Mouse (Mus musculus): ENCODE data around the gene Wdr62. TPM values are rescaled to one million over a fixed set of nuclear protein-coding genes. Genes with fewer than 3 reads are reported as not detected.

Gene Wdr62
- 9.3 and 10.4 TPM in 2 replicates for polyA plus RNA-seq (2015; fragmentation: Nextera tagmentation; extraction: Ambion mirVana)

DNA sequence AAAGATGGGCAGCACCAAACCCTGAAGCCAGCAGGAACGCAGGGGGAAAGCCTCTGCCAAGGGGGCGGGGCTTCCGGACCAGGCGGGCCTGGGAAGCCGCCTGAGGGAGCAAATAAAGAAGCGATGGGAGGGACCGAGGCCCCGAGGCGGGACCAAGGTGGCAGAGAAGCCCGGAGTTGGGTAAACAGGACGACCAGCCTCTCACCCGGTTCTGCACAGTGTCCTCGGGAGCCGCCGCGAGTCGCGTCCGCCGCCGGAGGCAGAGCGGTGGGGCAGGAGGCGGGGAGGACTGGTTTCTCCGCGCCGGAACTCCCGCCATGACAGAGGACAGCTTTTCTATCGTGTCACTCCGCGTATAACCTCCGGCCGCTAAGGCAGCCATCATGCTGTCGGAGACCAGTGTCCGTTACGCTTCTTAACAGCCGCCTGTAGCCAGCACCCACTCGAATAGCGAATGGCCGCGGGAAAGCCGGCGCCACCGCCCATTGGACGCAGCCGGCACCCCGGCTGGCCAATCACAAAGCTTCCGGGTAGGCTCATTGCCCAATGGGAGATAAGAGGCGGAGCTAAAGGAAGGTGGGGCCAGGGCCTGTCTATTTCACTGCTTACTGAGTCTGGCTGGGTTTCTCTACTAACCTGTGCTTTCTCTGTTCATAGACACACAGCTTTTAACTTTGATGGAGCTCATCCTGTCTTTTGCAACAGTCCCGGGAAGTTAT lies at the start of gene Wdr62, which contains the start of gene Thap8:
Gene Wdr62 (minus strand): TSS at position 469 of the 719 bp plus-strand sequence.
Gene Thap8 (plus strand): TSS at position 144 of the 719 bp plus-strand sequence.

GRCm38 (mm10) chr7:30323795-30324194 lies 43.6 kb upstream of the Wdr62 start, which contains the start of gene Sdhaf1:
Sdhaf1 (minus strand) TSS chr7:30323895.

GRCm38 (mm10) chr7:30321539-30322284 lies 41.5 kb upstream of the Wdr62 start, which contains the start of gene E130208F15Rik:
E130208F15Rik (plus strand) TSS chr7:30321740.

DNA sequence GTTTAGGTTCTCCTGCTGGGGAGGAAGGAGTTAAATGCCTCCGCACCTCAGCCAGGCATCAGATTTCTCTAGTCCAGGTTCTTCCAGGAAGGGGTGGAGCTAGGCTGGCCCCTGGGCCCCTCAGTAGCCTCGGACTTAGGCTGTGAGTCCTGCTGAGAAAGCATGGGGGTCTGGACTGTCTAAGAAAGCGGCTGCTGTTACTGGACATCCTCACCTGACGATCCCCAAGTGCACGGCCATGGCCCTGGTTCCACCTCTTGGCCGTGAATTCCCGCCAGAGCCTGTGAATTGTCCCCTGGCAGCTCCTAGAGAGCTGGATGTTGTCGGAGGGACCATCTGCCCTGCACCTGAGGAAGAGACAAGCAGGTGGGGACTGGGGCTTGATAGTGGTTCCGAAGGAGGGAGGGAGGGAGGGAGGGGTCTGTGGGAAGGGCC lies 34.5 kb upstream of the Wdr62 start, which contains the start of gene Syne4:
Gene Syne4 (plus strand): TSS at position 87 of the 435 bp plus-strand sequence.

DNA sequence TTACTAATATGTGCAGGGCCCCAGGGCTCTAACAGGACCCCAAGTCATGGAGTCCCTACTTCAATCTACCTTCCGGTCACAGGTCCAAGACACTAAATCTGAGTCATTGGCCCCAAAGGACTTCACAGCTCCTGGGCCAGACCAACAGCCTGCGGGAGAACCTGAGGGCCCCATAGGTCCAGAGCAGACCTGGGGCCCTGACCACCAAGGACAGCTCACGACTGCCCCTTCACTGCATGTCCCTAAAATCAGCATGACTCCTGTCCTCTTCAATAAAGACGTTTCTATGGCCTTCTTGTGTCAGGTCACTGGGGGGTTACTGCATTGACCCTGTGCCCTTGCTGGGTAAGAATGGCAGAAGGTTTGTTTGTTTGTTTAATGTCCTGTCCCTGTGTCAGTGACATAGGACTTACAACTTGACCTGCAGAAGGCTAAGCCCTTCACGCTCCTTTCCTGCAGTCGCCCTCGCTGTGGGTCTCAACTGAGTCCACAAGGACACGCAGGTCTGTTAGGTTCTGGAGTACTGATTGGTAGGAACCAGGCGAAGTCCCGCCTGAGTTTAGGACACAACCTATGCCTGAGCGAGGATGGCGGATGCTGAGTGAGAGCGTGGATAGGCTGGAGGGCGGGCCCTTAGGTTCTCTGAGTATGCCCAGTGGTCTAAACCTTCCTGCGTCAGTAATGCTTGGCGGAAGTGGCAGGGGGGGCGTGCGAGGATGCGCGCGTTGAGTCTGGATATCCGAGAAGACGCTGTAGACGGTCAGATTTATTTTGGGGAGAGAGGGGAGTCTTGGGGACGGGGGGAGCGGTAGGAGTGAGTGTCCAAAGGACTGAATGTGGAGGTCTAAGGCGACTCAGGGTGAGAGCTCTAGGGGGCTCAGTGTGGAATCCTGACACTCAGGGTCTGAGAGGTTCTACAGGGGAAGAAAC lies 28.1 kb upstream of the Wdr62 start, which contains the start of gene Alkbh6:
Gene Alkbh6 (plus strand): TSS at position 642 of the 930 bp plus-strand sequence.

DNA sequence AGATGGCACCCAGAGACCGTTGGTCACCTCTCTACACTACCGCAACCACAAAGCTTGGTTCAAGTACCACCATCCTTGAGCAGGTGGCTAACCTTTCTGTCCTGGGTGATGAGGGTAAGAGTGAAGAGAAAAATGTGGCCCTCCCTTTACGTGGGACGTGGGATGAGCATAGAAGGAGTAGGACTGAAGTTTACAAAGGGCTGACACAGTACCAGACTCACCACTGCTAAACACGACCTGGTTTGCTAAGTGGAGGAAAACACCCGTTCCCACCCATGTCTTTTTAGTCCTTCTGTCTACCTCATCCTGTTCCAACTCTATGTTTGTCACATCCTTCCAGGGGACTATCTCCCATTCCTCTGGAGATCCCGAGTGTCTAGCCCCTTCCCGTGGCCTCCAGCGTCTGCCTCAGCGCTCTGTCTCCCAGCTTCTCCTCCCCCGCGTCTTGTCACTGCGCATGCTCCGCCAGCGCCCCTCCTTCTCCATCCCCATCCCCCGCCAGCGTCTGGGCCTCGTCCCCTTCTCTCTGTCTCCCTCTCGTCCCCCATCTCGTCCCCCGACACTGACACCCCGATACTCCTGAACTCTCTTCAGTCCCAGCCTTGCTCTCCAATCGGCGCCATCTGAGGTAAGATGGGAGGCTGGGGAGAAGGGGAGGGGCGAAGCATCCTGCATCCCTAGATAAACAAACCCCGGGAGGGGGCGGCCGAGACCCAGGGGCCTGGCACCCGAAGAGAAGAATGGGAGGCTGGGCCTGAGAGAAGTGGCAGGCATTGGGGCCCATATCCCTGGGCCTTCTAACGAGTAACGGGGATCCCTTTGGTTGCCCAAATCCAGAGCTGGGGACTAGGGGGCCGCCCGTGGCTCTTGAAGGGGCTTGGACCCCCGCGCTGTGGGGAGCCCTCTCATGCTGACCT lies 11.3 kb upstream of the Wdr62 start, which contains the start of gene Clip3:
Gene Clip3 (plus strand): TSS at position 514 of the 917 bp plus-strand sequence.

GRCm38 (mm10) chr7:30235625-30236024 lies 44.6 kb downstream of the Wdr62 start, which contains the start of gene Ovol3:
Ovol3 (minus strand) TSS chr7:30235725.

GRCm38 (mm10) chr7:30231669-30232454 lies 48.4 kb downstream of the Wdr62 start, which contains the start of the genes Polr2i and Tbcb:
Polr2i (plus strand) TSS chr7:30231948.
Tbcb (minus strand) TSS chr7:30232272.

DNA sequence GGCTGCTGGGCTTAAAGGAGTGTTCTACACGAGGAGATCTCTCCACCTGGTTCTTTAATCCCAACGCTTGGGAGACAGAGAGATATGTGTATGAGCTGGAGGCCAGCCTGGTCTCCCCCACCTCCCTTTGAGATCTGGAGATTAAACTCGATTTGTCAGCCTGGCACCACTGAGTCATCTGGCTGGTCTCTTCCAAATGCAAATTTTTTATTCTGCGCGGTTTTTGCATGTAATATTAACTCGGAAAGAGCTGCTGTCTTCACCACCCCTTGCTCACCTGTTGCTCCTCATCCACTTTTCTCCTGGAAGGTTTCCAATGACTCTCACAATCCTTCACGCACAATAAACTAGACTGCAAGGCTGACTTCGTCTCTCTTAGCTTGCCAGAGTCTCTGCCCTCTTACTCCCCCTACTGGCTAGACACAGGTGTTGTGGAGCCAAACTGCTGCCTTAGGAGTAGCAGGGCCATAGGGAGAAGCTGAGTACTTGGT lies 81.7 kb downstream of the Wdr62 start, which contains the start of gene Capns1:
Gene Capns1 (minus strand): TSS at position 331 of the 491 bp plus-strand sequence.

Other genes with a start within 250 kb of the Wdr62 start
- 0.64 and 0.75 TPM in 2 replicates for gene Zfp14, start 229.0 kb downstream of the Wdr62 start, polyA plus RNA-seq (2015; fragmentation: Nextera tagmentation; extraction: Ambion mirVana)
- gene Zfp82, start 207.5 kb downstream of the Wdr62 start, polyA plus RNA-seq (2015; fragmentation: Nextera tagmentation; extraction: Ambion mirVana): 1.5 and 2.6 TPM in 2 replicates
- gene Gm26920, start 190.0 kb downstream of the Wdr62 start, polyA plus RNA-seq (2015; fragmentation: Nextera tagmentation; extraction: Ambion mirVana): 0.84 TPM in 1 of 2 replicates, not detected in the other
- gene Zfp566, start 189.9 kb downstream of the Wdr62 start, polyA plus RNA-seq (2015; fragmentation: Nextera tagmentation; extraction: Ambion mirVana): 2.7 and 5.3 TPM in 2 replicates
- 19.7 and 22.8 TPM in 2 replicates for gene Zfp260, start 185.6 kb downstream of the Wdr62 start, polyA plus RNA-seq (2015; fragmentation: Nextera tagmentation; extraction: Ambion mirVana)
- 1.9 and 2.0 TPM in 2 replicates for gene Zfp382, start 158.5 kb downstream of the Wdr62 start, polyA plus RNA-seq (2015; fragmentation: Nextera tagmentation; extraction: Ambion mirVana)
- 6.0 and 7.1 TPM in 2 replicates for gene Zfp146, start 110.7 kb downstream of the Wdr62 start, polyA plus RNA-seq (2015; fragmentation: Nextera tagmentation; extraction: Ambion mirVana)
- gene Cox7a1, start 96.3 kb downstream of the Wdr62 start, polyA plus RNA-seq (2015; fragmentation: Nextera tagmentation; extraction: Ambion mirVana): 1.4 and 2.1 TPM in 2 replicates
- 72.4 and 74.1 TPM in 2 replicates for gene Capns1, start 81.6 kb downstream of the Wdr62 start, polyA plus RNA-seq (2015; fragmentation: Nextera tagmentation; extraction: Ambion mirVana)
- 76.3 and 78.3 TPM in 2 replicates for gene Polr2i, start 48.5 kb downstream of the Wdr62 start, polyA plus RNA-seq (2015; fragmentation: Nextera tagmentation; extraction: Ambion mirVana)
- gene Tbcb, start 48.1 kb downstream of the Wdr62 start, polyA plus RNA-seq (2015; fragmentation: Nextera tagmentation; extraction: Ambion mirVana): 75.0 and 79.1 TPM in 2 replicates
- gene Ovol3, start 44.7 kb downstream of the Wdr62 start, polyA plus RNA-seq (2015; fragmentation: Nextera tagmentation; extraction: Ambion mirVana): not detected in 2 replicates
- 0.18 TPM in 2 replicates for gene Thap8, start 325 bp downstream of the Wdr62 start, polyA plus RNA-seq (2015; fragmentation: Nextera tagmentation; extraction: Ambion mirVana)
- gene Clip3, start 11.3 kb upstream of the Wdr62 start, polyA plus RNA-seq (2015; fragmentation: Nextera tagmentation; extraction: Ambion mirVana): 4.1 and 6.3 TPM in 2 replicates
- gene Alkbh6, start 28.3 kb upstream of the Wdr62 start, polyA plus RNA-seq (2015; fragmentation: Nextera tagmentation; extraction: Ambion mirVana): 22.7 and 26.0 TPM in 2 replicates
- gene Syne4, start 34.4 kb upstream of the Wdr62 start, polyA plus RNA-seq (2015; fragmentation: Nextera tagmentation; extraction: Ambion mirVana): 2.6 and 3.4 TPM in 2 replicates
- gene E130208F15Rik, start 41.3 kb upstream of the Wdr62 start, polyA plus RNA-seq (2015; fragmentation: Nextera tagmentation; extraction: Ambion mirVana): not detected in 2 replicates
- gene Sdhaf1, start 43.5 kb upstream of the Wdr62 start, polyA plus RNA-seq (2015; fragmentation: Nextera tagmentation; extraction: Ambion mirVana): 10.2 and 11.3 TPM in 2 replicates
- 0.81 and 1.0 TPM in 2 replicates for gene Lrfn3, start 82.4 kb upstream of the Wdr62 start, polyA plus RNA-seq (2015; fragmentation: Nextera tagmentation; extraction: Ambion mirVana)
- gene Tyrobp, start 133.3 kb upstream of the Wdr62 start, polyA plus RNA-seq (2015; fragmentation: Nextera tagmentation; extraction: Ambion mirVana): 396 and 576 TPM in 2 replicates
- 32.8 and 46.4 TPM in 2 replicates for gene Hcst, start 139.4 kb upstream of the Wdr62 start, polyA plus RNA-seq (2015; fragmentation: Nextera tagmentation; extraction: Ambion mirVana)
- 4.5 and 5.9 TPM in 2 replicates for gene Nfkbid, start 141.3 kb upstream of the Wdr62 start, polyA plus RNA-seq (2015; fragmentation: Nextera tagmentation; extraction: Ambion mirVana)
- gene Aplp1, start 165.1 kb upstream of the Wdr62 start, polyA plus RNA-seq (2015; fragmentation: Nextera tagmentation; extraction: Ambion mirVana): 2.0 and 2.3 TPM in 2 replicates
- 0.04 and 0.23 TPM in 2 replicates for gene Kirrel2, start 177.3 kb upstream of the Wdr62 start, polyA plus RNA-seq (2015; fragmentation: Nextera tagmentation; extraction: Ambion mirVana)
- gene Nphs1, start 177.9 kb upstream of the Wdr62 start, polyA plus RNA-seq (2015; fragmentation: Nextera tagmentation; extraction: Ambion mirVana): 0.21 and 0.32 TPM in 2 replicates
- gene Prodh2, start 213.2 kb upstream of the Wdr62 start, polyA plus RNA-seq (2015; fragmentation: Nextera tagmentation; extraction: Ambion mirVana): 0.10 TPM in 1 of 2 replicates, not detected in the other

All from spleen, postnatal 0 days (tissue).